Mouse (Mus musculus) 416B (cell line): Measurements from ENCODE around the gene Gm572.

Source experiments
- DNase-seq: peaks from one replicate; pipeline ENCODE4 v3.0.0; 2011; ENCODE audit warnings: low read depth

Gm572 gene

GRCm38 (mm10) chr4:148625756-148626622 is 17.1 kb upstream of the Gm572 start:
- DNase-seq, result peak; percentile 87

- peak; percentile 96 for DNase-seq
These were observed 16.4 kb upstream of the Gm572 start, which contains the start of gene Tardbp for GRCm38 (mm10) chr4:148626623-148627185. TSS of gene Tardbp (minus strand) at chr4:148627019.

- DNase-seq, result no peak
These were observed 15.9 kb upstream of the Gm572 start for GRCm38 (mm10) chr4:148627246-148627645.

- no peak for DNase-seq
These were observed 11.0 kb upstream of the Gm572 start for GRCm38 (mm10) chr4:148632013-148632692.

- peak; percentile 91 for DNase-seq
These were observed 9.6 kb upstream of the Gm572 start for GRCm38 (mm10) chr4:148633395-148634061.

- no peak for DNase-seq
These were observed 7.8 kb upstream of the Gm572 start for GRCm38 (mm10) chr4:148635309-148635708.

- no peak for DNase-seq
These were observed 4.8 kb upstream of the Gm572 start for GRCm38 (mm10) chr4:148638302-148638701.

GRCm38 (mm10) chr4:148639455-148639854 is 3.7 kb upstream of the Gm572 start:
- no peak for DNase-seq

GRCm38 (mm10) chr4:148641121-148641520 is 2.0 kb upstream of the Gm572 start:
- DNase-seq, result no peak

- peak; percentile 67 for DNase-seq
These were observed 1.0 kb downstream of the Gm572 start for GRCm38 (mm10) chr4:148644157-148644511.

- DNase-seq, result no peak
These were observed 1.8 kb downstream of the Gm572 start for GRCm38 (mm10) chr4:148644926-148645325.

- peak; percentile 46 for DNase-seq
These were observed 3.5 kb downstream of the Gm572 start for GRCm38 (mm10) chr4:148646616-148647015.

- DNase-seq, result peak; percentile 57
These were observed 6.2 kb downstream of the Gm572 start for GRCm38 (mm10) chr4:148649309-148649708.

- DNase-seq, result no peak
These were observed 7.9 kb downstream of the Gm572 start for GRCm38 (mm10) chr4:148651045-148651444.

GRCm38 (mm10) chr4:148654701-148655398 is 11.7 kb downstream of the Gm572 start:
- DNase-seq, result peak; percentile 65

GRCm38 (mm10) chr4:148656691-148657258 is 13.7 kb downstream of the Gm572 start:
- DNase-seq, result no peak

GRCm38 (mm10) chr4:148657776-148658175 is 14.7 kb downstream of the Gm572 start:
- DNase-seq, result no peak

GRCm38 (mm10) chr4:148660174-148660573 is 17.1 kb downstream of the Gm572 start:
- no peak for DNase-seq

- peak; percentile 55 for DNase-seq
These were observed 19.2 kb downstream of the Gm572 start for GRCm38 (mm10) chr4:148662168-148662965.

- DNase-seq, result no peak
These were observed 20.2 kb downstream of the Gm572 start for GRCm38 (mm10) chr4:148663326-148663725.

GRCm38 (mm10) chr4:148664021-148664420 is 20.9 kb downstream of the Gm572 start:
- no peak for DNase-seq
